Mouse (Mus musculus) gastrocnemius, postnatal 14 days (tissue): Measurements from ENCODE around the gene Ddx43. TPM values are rescaled to one million over a fixed set of nuclear protein-coding genes. Genes with fewer than 3 reads are reported as not detected.
"Not testable (repeated sequence)": the region's sequence is repeated elsewhere in the genome, so short reads cannot be mapped to it uniquely, and the experiment has no call there.

Experiments used
- DNase-seq: peaks from one replicate; pipeline ENCODE4 v3.0.0; 2021; ENCODE audit warnings: mixed read lengths
- intact Hi-C: fragments of 180-260 bp; cut with DNase I; formaldehyde crosslinking; loops from one replicate; pipeline ENCODE4 v1.15.1; 2025; ENCODE audit warnings: low total_unique reads
- long read RNA-seq, 2 experiments: library from polyadenylated mRNA; stranded (forward); transcript quantifications; one replicate each; pipeline ENCODE4 v2.0.0; 2021
- total RNA-seq, 2 experiments: library from RNA; stranded (reverse); gene quantifications; 2 replicates each; pipeline ENCODE4 v1.2.3; 2021

The Ddx43 gene
- total RNA-seq: not detected
- long read RNA-seq, experiment 1: 0 reads
- long read RNA-seq, experiment 2: 0 reads

- intact Hi-C loops: no loop called here
- peak; percentile 33 for DNase-seq
These were observed at the start of gene Ddx43 for GRCm38 (mm10) chr9:78395630-78396351. Gene Ddx43, plus strand, starts transcription at chr9:78395777.

- intact Hi-C loops: no loop called here
- DNase-seq: no peak
These were observed 48.6 kb upstream of the Ddx43 start for GRCm38 (mm10) chr9:78347004-78347403.

DNA sequence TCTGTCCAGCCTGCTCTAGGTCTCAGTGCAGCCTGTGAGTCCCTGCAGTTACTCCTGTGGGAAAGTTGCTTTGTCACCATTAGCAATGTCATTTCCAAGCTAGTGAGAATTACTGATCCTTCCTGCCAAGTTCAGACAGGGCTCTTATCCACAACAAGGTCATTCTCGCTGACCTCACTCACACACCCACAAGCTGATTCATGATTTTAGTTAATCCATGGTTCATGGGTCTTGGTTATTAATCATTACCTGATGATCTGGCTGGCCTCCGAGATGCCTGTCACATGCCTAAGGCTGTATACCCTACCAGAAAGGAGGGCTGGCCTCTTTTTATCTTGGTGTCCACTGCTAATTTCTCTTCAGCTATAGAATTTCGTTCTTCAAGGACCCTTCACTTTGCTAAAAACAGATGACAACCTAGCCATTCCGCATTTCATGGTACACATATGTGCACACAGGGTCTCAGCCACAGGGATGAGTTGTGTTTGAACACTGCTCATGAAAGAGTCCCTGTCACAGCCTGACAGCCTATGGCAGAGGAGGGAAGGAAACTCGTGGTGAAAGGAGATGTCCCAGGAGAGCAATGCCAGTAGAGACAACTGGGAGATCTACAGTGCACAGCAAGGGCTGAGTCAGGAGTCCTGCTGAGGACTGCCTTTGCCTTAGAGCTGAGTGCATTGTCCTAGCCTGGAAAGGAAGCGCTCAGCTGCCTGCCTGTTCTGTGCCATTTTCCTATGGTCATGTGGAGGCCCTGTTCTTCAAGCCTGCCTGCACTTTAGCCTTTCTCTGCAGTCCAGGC is 47.2 kb upstream of the Ddx43 start:
- DNase-seq, intact Hi-C loops: not testable (repeated sequence)

DNA sequence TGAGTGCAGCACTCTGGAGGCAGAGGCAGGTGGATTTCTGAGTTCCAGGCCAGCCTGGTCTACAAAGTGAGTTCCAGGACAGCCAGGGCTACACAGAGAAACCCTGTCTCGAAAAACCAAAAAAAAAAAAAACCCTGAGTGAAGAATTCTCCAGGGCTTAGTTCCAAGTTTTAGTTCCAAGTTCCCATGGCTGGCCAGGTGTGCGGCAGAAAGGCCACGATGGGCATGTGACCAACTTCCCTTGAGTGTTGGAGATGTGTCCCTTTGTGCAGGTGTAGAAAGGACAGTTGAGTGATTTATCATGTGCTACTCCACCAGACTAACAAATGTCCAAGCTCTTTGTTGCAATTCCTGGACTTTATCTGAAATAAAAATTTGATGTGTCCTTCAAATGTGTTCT is 46.4 kb upstream of the Ddx43 start:
- DNase-seq, intact Hi-C loops: not testable (repeated sequence)

- intact Hi-C loops, DNase-seq: not testable (repeated sequence)
These were observed 45.6 kb upstream of the Ddx43 start for GRCm38 (mm10) chr9:78350007-78350406.

DNA sequence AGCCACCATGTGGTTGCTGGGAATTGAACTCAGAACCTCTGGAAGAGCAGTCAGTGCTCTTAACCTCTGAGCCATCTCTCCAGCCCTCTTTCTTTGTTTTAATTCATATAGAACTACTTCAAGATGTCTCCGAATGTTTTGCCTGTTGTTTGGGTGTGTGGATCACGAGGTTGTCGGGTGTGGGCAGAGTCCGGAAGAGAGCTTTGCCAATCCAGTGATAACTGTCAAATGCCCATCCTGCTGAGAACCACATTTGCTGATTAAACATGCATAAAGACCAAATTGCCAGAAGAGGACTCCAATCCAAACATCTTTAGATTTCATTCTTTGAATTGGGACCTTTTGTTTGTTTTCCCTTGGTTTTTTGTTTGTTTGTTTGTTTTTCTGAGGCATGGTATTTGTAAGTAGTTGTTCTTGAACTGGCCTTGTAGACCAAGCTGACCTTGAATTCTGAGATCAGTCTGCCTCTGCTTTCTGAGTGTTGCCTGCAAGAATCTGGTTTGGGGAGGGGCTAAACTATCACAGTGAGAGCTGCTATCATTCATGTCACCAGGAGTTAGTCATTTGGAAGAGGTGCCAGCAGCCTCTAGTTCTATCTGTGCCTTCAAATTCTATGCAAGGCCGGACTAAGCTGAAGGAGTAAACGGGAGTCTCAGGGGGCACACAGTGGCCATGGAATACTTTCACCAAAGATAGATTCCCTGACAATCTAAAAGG is 43.9 kb upstream of the Ddx43 start:
- no peak for DNase-seq
- intact Hi-C loops: no loop called here

DNA sequence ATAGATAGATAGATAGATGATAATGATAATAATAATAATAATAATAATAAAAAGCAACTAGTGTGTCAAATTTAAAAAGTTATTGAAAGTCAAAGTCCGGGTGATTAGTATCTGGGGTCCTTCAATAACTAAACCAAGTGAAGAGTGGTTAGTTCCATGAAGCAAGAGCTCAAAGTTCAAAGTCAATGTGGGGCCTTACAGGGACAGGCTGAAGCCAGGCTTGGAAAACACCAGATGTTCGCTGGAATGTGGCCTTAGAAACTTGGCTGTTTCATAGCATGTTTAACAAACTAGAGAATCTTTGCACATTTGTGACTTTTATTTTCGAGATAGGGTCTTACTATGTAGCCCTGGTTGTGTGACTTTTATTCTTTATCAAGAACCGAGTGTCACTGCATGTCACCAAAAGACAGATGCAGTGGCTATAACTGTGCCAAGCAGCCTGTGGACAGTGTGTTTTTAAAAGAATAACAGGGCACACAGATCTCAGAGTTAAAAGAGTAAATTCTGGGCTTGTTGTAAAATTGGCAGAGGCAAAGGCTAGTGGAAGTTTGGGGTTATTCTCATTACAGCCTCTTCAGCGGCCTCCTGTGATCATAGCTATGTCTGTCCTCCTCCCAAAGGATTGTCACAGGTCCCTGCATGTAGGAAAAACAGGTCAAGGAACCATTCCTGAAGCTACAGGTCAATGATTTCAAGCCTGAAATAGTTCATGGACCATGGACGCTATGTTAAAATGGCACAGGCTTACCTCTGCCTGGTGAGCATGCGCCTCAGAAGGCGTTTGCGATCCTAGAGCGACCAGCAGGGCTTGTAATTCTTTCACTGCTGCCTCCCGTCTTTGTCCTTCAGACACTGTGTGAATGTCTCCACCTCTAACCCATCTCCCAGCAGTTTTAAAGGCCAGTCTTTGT is 40.7 kb upstream of the Ddx43 start:
- DNase-seq: no peak
- intact Hi-C loops: no loop called here

- DNase-seq: no peak
- intact Hi-C loops: no loop called here
These were observed 40.0 kb upstream of the Ddx43 start, which contains the start of gene Gsta2 for GRCm38 (mm10) chr9:78355611-78356010. Gene Gsta2, minus strand, starts transcription at chr9:78355788.

DNA sequence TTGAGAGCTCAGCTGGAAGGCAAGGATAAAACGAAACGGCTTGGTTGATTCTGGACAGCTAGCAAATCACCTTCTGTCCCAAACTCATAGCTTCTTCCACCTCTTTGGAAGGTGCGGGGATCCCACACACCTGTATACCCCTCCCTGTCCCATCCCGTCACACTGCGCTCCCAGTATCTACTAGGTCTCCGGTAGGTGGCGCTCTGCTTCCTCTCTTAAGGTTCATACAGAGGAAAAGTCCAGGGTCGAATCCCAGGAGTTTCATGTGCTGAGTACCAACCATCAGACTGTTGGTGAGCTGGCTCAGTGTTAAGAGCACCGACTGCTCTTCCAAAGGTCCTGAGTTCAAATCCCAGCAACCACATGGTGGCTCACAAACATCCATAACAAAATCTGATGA is 37.5 kb upstream of the Ddx43 start:
- peak; percentile 58 for DNase-seq
- intact Hi-C loops: no loop called here

DNA sequence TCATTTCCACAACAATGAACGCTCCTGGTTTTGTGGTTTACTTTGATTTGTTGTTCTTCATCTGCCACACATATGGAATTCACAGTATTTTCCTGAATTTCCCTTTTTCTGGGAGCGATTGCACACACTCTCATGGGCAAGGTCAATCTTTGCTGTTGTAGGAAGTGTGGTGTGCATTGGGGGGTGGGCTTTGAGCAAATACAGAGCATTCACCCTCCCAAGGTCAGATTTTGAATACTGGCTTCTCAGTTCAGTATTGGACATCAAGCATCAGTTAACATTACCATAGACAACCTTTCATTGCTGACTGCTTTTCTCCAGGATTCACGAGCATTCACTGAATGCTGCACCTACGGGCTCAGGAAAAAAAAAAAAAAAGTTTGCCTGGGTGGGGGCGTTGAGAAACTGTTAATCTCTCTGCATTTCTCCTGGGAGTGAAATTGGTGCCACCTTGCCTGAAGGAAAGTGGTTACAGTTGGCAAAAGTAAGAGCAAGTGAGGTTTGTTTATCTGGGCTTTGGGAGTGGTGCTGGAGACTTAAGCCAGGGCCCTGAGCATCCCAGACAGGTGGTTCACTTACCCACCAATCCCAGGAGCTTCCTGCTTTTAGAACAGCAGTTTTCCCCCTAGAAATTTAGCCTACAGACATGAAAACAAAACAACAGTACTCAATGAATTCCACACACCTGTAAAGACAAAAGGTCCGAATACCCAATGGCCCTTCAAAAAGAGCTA is 35.7 kb upstream of the Ddx43 start:
- intact Hi-C loops: no loop called here
- DNase-seq: no peak

- intact Hi-C loops: no loop called here
These were observed 35.1 kb upstream of the Ddx43 start for GRCm38 (mm10) chr9:78360484-78360872.

DNA sequence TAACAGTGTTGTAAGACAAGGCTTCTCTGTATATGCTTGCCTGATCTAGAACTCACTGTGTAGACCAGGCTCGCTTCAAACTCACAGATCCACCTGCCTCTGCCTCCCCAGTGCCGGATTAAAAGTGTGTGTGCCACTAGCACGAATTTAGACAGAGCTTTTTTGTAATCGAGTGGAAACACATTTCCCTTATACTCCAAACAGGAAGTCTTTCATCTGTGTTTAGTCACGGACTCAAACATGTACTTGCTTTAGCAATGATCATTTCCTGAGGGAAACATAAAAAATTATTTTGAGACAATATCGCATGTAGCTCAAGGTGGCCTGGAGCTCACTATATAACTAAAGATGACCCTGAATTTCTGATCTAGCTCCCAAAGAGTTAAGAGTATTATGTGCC is 32.2 kb upstream of the Ddx43 start:
- no peak for DNase-seq
- intact Hi-C loops: no loop called here

More at GRCm38 (mm10) chr9:78360484-78360872, 35.1 kb upstream of the Ddx43 start:
- no peak for DNase-seq

GRCm38 (mm10) chr9:78364701-78365100 is 30.9 kb upstream of the Ddx43 start:
- no peak for DNase-seq
- intact Hi-C loops: no loop called here

DNA sequence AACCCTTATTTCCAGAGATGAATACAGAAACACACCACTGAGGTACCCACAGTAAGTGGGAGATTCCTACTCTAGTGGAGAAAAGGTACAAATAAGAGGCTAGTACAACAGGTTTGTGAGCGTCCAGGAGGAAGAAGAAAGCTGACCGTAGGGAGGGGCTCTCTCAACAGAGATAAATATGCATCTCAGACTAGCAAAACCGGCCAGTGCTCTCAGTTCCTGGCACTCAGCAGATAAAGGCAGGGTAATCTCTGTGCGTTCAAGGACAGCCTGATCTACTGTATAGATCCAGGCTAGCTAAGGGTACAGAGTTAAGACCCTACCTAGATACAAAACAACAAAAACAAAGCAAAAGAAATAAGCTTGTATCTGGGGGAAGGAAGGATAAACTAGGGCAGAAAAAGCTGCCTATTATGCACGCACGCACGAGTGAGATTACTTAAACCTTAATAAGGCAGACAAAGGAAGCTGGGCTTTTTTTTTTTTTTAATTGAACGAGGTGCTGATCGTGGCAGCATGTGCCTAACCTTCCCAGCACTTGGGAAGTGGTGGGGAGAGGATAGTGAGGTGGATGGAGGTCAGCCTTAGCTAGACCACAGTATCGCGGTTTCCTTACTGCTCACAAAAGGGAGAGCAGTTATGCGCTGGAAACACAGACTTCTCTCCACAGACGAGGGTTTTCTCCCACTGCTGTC is 29.6 kb upstream of the Ddx43 start:
- intact Hi-C loops: no loop called here
- no peak for DNase-seq

GRCm38 (mm10) chr9:78367959-78368358 is 27.6 kb upstream of the Ddx43 start, which contains the start of gene Dppa5a:
Gene Dppa5a, minus strand, starts transcription at chr9:78368177.
- intact Hi-C loops, DNase-seq: not testable (repeated sequence)

DNA sequence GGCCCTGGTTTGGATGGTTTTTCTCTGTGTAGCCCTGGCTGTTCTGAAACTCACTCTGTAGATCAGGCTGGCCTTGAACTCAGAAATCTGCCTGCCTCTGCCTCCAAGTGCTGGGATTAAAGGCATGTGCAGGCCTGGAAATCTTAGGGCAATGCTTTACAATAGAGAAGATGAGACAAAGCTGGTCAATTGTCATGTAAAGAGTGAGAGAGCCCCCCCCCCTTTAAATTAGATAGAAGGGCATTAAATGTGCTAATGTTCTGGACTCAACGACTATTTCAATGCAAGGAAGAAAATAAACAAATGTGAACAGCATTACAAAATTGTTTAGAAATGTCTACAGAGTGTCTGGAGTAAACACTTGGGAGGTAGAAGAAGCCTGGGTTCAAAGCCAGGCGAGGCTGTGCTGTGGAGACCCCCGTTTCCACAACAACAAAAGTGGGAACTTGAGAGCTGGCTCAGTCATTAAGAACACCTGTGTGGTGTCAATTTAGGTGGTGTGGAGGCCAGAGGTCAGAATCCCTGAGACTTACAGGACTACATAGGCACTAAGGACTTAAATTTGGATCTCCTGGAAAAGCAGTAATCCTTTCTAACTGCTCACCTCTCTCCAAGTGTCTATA is 26.8 kb upstream of the Ddx43 start:
- intact Hi-C loops: no loop called here

GRCm38 (mm10) chr9:78369349-78369748 is 26.2 kb upstream of the Ddx43 start:
- intact Hi-C loops: no loop called here
- no peak for DNase-seq

More for the DNA sequence above, 26.8 kb upstream of the Ddx43 start:
- no peak for DNase-seq
